Mouse (Mus musculus): Measurements from ENCODE around the gene Phc3.

Gene Phc3

DNA sequence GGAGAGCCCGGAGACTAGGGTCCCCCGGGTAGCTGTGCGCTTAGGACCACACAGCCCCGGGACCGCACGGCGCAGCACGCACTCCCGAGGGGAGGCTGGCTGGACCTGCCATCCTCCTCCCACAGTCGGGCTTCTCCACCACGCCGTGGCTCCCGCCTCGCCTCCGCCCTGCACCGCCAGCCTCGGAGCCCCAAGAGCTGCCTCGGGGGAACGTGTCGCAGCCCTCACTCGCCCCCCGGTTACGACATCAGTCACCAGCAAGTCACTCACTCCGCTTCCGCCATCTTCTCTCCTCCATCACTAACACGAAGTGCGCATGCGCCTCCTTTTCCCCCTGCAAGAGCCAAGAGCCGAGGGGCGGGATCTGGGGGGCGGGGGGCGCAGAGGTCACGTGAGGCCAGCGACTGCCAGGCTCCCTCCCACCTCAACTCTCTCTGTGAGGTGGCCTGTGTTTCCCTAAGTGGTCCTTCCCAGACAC is at the start of gene Phc3:
Gene Phc3 (minus strand): TSS at position 312 of the 478 bp plus-strand sequence.
- peak; percentile 86 for DNase-seq (ENCODE audit: low spot score)

- DNase-seq (ENCODE audit: low spot score), result no peak
Observed at GRCm38 (mm10) chr3:31017652-31018051, 48.4 kb upstream of the Phc3 start.

DNA sequence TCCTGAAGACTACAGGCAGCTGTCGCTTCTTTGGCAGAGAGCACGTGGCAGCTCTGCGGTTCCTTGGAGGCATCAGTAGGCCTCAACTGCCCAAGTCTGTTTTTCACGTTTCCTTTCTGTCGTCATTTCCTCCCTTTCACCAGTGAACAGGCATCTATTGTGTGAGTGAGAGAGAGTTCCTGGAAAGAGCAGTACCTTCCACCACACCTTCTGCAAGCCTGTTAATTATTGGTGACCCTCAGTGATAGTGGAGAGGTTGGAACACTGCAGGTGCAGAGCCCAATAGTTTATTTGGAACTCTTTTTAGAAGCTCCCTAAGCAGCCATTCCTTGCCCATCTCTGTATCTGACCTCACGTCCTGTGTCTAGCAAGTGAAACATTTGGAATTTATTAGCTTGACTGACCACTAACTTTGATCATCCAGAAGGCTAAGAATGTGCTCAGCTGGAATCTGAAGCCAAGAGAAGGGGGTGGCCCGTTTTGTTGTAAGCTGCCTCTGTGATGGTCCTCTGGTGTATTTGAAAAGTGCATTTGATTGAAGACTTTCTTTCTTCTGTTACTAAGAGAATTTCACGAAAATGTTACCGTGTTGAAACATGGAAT is 47.5 kb upstream of the Phc3 start:
- no peak for DNase-seq (ENCODE audit: low spot score)

DNA sequence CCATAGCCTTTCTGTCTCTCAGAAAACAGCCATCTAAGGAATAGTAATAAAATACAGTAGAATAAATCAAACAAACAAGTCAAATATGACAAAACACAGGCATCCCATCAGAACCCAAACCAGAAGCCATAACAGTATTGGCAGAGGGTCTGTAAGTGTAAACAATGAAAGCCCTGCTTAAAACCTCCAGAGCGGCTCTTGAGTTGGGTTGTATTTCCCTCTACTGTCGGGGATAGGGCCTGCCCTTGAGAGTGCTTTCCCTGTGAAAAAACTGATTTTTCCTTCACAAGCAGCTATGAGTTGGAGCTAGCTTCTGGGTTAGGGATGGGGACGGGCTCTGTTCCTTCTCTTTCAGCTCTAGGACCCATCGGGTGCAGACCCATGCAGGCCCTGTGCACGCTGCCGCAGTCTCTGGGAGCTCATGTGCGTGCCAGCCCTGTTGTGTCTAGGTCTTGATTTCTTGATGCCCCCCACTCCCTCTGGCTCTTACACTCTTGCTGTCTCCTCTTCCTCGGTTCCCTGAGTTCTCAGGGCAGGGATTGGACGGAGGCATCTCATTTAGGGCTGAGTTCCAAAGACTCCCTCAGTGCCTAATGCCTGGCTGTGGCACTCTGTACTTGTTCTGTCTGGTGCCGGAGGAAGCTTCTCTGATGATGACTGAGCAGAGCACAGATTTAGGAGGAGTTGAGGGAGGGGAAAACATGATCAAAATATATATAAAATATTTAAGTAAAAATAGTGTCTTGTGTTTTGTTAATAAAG is 46.6 kb upstream of the Phc3 start:
- no peak for DNase-seq (ENCODE audit: low spot score)

GRCm38 (mm10) chr3:31014374-31014773 is 45.2 kb upstream of the Phc3 start:
- no peak for DNase-seq (ENCODE audit: low spot score)

DNA sequence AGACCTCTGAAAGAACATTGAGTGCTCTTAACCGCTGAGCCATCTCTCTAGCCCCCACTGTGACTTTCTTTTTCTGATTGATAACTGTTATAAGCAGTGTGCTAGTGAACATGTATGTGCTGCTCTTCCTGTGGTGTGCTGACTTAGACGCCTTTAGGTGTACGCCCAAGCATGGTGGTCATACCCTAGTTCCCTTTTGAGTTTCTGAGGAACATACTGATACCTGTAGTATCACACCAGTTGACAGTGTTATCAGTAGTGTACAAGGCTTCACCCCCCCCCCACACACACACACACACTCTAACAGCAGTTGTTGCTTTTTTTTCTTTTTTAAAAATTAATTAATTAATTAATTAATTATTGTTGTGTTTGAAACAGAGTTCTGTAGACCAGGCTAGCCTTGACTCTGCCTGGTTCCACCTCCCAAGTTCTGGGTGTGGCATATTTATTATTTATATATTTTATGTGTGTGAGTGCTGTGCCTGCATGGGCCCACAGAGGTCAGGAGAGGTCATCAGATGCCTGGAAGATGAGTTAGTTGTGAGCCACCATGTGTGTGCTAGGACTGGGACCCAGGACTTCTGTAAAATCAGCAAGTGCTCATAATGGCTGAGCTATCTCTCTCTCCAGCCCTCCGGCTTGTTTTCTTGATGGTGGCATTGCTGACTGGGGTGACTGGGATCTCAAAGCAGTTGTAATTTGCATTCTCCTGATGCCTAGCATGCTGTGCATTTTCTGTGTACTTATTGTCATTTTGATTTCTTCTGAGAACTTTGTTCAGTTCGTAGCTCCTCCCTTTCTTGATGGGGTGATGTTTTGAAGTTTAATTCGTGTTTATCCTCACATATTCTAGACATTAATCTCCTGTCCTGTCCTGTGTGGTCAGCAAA is 35.4 kb upstream of the Phc3 start:
- no peak for DNase-seq (ENCODE audit: low spot score)

DNA sequence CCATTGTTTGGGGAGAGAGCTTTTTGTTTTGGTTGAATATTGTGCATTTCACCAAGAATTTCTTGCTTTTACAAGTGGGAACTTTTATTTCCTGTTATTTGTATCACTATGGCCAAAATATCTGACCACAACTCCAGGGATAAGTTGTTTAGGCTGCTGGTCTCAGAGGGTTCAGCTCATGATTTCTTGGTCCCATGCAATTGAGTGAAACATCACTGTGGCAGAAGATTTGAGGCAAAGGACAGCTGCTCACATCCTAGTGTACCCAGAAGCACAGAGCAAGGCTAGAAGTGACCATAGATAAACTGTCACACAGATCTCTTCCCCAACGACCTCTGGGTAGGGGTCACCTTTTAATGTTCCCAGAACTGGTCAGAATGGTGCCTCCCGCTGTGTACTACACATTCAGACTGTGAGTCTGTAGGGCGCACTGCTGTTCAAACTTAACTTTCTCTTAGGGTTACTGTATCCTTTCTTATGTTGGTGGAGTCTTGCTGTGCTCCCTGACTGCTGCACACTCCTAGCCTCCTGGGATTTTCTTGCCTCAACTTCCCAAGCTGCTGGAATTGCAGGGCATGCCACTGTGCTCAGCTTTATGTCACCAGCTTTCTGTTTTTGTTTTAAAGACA is 31.9 kb upstream of the Phc3 start:
- no peak for DNase-seq (ENCODE audit: low spot score)

GRCm38 (mm10) chr3:31000018-31000407 is 30.8 kb upstream of the Phc3 start:
- DNase-seq (ENCODE audit: low spot score), result no peak

- DNase-seq (ENCODE audit: low spot score), result no peak
Observed at GRCm38 (mm10) chr3:30999401-31000017, 30.3 kb upstream of the Phc3 start.

DNA sequence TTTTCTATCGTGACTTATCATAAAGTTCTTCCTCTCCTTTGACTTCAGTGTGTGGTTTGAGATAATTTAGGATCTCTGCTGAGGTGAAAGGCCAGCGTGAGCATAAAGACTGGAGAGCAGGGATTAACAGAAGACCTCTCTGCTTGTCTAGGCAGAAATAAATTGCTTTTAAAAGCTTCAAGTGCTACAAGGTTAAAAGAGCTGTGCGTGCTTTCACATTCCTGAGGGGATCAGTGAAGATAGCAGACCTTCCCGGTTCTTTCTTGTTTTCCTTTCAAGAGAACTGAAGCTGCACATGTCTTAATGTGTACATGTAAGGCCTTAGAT is 27.4 kb upstream of the Phc3 start:
- DNase-seq (ENCODE audit: low spot score), result no peak

DNA sequence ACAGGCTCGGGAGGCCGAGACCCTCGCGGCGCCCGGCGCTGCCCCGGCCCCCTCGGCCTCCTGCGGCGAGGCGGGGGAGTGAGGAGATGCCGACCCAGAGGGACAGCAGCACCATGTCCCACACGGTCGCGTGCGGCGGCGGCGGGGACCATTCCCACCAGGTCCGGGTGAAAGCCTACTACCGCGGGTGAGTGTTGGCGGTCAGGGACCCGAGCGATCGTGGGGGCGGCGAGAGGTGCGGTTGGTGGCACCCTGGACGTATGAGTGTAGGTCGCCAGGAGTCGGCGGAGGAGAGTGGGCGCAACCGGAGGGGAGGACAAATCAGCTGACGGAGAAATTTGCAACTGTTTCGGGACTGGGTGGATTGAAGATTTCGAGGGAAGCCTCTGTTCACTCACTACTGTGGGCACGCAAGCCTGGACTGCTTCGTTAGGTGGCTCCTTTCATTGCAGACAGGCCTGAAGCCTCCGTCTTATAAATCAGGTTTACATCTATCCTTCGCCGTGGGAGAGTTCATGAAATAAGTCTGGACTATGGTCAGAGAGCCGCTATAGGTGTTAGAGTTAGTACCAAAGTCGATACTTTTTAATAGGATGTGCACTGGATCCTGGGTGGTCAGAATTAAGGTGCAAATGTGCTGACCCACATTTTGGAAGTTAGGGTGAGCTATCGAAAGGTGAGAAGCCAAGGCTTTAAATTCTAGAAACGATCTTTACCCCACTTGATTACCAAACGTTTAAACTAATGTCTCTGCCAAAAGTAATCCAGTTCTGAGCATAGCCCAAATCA is 26.9 kb upstream of the Phc3 start:
- no peak for DNase-seq (ENCODE audit: low spot score)

GRCm38 (mm10) chr3:30995283-30995898 is 26.2 kb upstream of the Phc3 start, which contains the start of gene Prkci:
Gene Prkci, plus strand, starts transcription at chr3:30995747.
- DNase-seq (ENCODE audit: low spot score), result peak; percentile 87

- DNase-seq (ENCODE audit: low spot score), result no peak
Observed at GRCm38 (mm10) chr3:30994859-30995258, 25.6 kb upstream of the Phc3 start.

DNA sequence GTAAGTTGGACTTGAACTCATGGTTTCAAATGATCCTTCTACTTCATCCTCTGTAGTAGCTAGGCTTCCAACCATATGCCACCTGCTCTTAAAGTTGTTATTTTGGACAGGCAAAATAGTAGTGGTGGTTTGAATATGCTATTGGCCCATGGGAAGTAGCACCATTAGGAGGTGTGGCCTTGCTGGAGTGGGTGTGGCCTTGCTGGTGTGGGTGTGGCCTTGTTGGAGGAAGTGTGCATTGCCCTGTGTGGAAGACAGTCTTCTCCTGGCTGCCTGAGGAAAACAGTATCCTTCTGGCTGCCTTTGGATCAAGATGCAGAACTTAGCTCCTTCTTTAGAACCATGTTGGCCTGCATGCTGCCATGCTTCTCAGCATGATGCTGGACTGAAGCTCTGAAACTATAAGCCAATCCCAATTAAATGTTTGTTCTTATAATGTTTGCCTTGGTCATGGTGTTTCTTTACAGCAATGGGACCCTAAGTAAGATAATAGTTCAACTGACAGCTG is 23.9 kb upstream of the Phc3 start:
- no peak for DNase-seq (ENCODE audit: low spot score)

- no peak for DNase-seq (ENCODE audit: low spot score)
Observed at GRCm38 (mm10) chr3:30992161-30992560, 22.9 kb upstream of the Phc3 start.

GRCm38 (mm10) chr3:30987396-30988318 is 18.4 kb upstream of the Phc3 start:
- DNase-seq (ENCODE audit: low spot score), result no peak

DNA sequence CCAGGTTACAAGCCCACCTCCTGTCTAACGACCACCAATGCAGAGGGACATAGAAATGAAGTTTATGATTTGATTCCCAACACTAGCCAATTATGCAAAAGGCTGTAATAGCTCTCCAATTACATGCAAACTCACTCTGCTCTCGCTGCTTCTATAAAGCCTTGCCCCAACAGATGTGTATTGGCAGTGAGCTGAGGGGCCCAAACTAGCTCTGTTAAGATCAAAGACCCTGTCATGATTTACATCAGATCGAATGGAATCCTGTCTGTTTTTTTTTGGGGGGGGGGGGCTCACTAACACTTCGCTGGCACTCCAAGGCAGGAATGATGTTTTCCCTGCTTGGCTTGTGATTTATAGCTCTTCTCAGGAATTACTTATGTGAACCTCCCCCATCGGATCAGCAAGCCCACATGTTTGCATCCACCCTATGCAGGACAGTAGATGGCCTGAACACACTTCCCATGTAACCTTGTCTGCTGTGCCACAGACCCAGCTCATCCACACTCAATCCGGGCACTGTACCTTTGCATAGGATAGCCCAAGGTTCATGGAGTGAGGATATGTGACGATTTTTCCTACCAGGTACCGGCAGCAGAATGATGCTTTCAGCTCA is 13.8 kb upstream of the Phc3 start:
- no peak for DNase-seq (ENCODE audit: low spot score)

DNA sequence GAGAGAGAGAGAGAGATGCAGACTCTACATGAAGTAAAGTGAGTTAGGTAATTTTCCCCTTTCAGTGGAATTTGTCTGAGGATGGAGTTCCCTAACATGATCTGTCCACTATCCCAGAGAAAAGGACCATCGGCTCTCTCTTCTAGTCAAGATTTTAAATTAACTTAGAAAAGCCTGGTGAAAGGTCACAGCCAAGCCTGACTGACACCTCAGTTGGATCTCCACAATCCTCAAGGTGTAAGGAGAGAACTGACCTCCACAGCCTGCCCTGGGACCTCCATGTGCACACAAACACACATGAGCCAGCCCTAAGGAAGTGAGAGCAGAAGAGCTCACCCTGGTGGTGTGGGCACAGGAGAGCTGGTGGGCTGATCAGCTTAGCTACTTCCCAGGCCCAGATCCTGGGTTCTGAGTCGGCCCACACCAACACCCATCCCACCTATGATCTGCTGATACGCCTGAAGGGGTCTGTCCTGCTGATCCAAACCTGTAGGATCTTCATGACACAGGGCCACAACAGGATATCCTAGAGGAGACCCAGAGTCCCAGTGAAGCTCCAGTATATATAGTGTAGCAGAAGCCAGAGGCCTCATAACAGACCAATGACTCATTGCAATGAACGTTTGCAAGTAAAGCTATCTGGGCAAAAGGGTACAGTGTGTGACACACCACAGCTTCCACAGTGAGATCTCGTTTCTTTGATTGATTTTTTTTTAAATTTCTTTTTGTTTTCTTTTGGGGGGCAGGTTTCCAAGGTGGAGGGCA is 12.6 kb upstream of the Phc3 start:
- DNase-seq (ENCODE audit: low spot score), result no peak

Data from left cerebral cortex, adult 11 months (tissue).